Mouse (Mus musculus) layer of hippocampus, adult 18-20 months (tissue): ENCODE data around the gene Ceacam2. TPM values are rescaled to one million over a fixed set of nuclear protein-coding genes. Genes with fewer than 3 reads are reported as not detected.
"Not testable (repeated sequence)": the region's sequence is repeated elsewhere in the genome, so short reads cannot be mapped to it uniquely, and the experiment has no call there.

Experiments
- DNase-seq, 2 experiments: peaks; one replicate each; pipeline ENCODE4 v3.0.0; 2022; ENCODE audit warnings: low spot score in 2 of 2
- long read RNA-seq: library from polyadenylated mRNA; stranded (forward); transcript quantifications from one replicate; pipeline ENCODE4 v2.0.0, GENCODE M21; 2021
- total RNA-seq, 2 experiments: library from RNA; stranded (reverse); gene quantifications; 2 replicates each; pipeline ENCODE4 v1.2.3; 2021

The Ceacam2 gene
- under 1 TPM; 0.72 to 0.99 TPM for total RNA-seq
- long read RNA-seq, partial matches to known transcripts, result 0 of 3 reads
- long read RNA-seq, other reads (novel, unspliced or antisense), result 3 of 3 reads

GRCm38 (mm10) chr7:25539376-25539907 is at the start of gene Ceacam2:
Gene Ceacam2 (minus strand): TSS chr7:25539857.
- peak in 1 of 2 experiments; percentile 6 for DNase-seq

DNA sequence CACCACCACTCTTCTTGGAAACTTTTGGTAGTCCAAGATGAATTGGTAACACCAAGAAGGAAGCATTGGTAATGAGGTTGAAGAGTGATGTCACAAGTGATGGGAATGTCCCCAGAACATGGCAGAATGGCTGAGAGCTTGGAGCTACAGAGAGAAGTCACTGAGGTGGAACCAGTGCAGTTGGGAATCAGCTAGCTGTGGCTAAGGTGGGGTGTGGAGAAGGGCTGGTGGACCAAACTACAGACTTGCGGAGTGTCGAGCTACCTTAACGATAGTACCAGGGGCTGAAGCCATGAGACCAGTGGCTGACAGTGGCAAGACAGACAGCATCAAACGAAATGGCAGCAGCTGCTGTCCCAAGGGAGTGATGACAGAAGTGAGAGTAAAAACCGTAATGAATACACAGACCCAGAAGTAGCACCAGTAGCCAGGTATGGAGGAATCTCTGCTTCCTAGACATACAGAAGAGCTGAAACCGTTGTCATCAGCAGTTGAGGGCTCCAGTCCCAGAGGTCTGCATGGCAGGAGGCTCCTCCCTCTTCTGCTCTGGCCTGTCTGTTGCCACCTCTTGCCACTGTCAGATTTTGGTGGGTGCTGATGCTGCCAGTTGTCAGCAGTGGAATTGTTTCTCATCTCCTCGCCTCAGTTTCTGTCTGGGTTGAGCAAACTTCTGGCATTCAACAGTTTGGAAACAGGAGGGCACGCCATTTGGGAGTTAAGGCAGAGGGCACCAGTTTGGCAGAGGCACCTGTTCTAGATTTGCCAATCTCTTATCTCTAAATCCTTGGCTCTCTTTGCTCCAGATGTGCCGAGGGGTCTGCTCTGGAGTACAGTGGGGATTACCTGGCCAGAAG is 45.9 kb upstream of the Ceacam2 start:
- no peak for DNase-seq

GRCm38 (mm10) chr7:25584651-25585050 is 45.0 kb upstream of the Ceacam2 start:
- DNase-seq, result no peak

DNA sequence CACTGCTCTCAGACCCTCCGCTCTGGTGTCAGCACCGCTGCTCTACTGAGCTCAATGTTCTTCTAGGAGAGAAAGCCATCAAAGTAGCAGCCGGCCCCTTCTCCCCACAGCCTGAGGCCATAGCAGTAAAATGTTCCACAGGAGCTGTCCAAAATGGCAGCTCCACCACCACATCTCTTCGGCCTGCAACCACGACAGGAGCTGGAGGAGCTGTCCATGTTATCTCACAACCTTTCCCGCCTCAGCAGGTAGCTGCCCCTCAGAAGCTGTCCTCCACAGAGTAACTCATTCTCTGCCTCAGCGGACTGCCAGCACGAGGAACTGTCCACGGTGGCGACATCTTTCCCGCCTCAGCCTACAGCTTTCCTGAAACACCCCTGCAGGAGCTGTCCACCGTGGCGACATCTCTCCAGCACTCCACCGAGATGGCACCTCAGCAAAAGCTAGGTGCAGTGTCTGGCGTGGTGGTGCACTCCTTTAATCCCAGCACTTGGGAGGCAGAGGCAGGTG is 42.7 kb upstream of the Ceacam2 start:
- no peak for DNase-seq

GRCm38 (mm10) chr7:25579441-25579840 is 39.8 kb upstream of the Ceacam2 start:
- DNase-seq, result no peak

DNA sequence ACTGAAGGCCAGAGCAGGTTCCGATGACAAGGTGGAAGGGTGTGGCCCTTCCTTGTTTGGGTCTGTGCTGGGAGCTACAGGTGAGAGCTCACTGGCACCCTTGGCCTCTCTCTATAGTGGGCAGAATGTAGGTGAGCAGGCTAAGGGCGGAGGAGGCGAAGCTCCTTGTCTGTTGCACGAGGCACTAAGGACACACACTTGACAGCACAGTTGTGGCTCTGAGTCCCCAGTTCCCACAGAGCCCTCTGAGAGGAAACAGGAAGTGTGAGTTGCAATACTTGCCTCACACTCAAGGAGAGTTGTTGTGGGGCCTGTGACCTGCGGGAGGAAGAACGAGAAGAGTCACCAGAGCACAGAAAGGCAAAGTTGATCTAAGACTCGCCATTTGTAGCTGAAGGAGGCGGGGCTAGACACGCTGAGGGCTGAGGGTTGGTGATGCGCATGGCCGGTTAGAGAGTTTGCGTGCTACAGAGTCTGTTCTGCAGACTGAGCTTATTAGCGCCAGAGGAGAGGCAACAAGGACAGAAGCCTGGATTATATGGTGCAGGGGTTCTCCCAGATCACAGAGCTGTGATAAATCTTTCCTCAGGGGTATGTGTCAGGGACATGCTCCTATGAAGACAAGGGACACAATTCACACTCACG is 37.3 kb upstream of the Ceacam2 start:
- not testable (repeated sequence) for DNase-seq

GRCm38 (mm10) chr7:25576308-25576707 is 36.7 kb upstream of the Ceacam2 start:
- not testable (repeated sequence) for DNase-seq

DNA sequence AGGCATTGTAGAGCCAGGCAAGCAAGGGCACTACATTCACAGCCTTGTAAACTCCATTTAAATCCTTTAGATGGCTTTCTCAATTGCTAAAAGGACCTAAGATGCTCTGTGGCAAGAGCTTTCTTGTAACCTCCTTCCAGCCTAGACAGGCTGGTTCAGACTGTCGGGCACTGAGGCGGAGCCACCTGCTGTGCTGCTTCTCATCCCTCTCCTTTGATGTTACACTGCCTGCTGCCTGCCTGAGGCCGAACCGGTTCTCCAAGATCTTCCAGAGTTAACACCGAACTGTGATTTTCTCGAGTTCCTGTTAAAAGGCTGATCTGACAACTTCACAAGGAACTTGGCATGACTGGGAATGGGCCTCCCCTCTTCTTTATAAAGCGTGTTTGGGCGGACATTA is 36.2 kb upstream of the Ceacam2 start:
- DNase-seq, result no peak

DNA sequence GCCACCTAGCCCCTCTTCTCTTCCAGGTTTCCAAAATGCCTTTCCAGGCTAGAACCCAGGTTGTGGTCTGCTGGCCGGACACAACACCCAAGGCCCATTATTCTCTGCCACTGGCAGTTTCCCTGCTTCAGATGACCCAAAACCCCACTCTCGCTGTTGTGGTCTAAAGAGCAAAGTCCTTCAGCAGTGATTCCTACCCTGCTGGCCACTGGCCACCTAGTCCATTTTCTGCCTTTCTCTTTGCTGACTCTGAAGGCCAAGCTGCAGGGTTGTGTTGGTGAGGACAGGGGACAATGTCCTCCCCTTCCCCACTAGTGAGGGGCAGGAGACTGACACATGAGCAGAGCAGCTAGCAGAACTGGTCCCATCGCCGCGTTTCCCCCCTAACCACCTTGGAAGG is 35.4 kb upstream of the Ceacam2 start:
- no peak for DNase-seq

DNA sequence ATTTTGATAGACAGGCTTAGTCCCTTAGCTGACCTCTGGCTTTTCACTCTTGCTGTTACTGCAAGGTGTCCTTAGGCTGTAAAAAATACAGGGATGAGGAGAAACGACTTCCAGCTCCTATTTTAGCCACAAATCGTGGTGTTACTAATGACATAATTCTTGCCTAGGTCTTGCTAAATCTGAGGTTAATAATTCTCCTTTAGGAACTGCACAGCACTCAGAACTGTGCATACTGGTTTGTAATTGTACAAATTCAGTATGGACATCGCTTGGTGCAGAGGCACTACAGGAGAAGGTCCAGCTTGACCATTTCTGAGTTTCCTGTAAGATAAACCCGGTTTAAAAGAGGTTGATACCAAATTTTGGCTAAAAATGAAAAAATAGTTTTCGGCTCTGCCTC is 34.1 kb upstream of the Ceacam2 start:
- not testable (repeated sequence) for DNase-seq

- no peak for DNase-seq
Observed at GRCm38 (mm10) chr7:25568721-25569120, 29.1 kb upstream of the Ceacam2 start.

DNA sequence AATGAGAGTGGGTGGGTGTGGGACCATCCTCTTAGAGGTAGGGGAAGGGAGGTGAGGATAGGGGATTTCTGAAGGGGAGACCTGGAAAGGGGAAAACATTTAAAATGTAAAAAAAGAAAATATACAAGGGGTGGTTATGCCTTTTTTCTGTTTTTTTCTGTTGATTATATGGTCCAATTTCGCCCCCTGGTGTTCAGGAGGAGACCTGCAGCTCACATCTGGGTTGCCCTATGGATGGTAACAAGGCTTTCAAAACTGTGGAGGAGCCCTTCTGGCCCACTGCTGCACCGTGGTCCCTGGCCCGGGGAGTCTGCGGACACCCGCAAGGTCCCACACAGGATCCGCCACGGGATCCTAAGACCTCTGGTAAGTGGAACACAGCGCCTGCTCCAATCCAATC is 1.8 kb upstream of the Ceacam2 start:
- peak in 1 of 2 experiments; percentile 27 for DNase-seq

DNA sequence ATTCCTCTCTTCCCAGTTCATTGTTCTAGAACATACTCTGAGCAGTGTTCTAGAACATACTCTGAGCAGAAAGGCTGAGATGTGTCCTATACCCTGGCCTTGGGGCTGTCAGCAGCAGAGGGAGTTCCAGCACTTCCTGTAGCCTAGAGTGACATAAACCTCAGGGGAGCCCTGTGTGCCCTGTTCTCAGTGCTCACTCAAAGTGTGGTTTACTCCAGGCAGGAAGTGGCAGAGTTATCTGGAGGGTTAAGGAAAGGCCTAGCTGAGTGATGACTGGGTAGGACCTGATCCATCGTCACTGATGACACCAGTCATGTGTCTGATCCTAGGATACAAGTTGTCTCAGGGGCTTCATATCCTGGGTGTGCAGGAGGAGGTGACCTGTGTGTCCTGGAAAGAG is 297 bp upstream of the Ceacam2 start:
- DNase-seq, result not testable (repeated sequence)

DNA sequence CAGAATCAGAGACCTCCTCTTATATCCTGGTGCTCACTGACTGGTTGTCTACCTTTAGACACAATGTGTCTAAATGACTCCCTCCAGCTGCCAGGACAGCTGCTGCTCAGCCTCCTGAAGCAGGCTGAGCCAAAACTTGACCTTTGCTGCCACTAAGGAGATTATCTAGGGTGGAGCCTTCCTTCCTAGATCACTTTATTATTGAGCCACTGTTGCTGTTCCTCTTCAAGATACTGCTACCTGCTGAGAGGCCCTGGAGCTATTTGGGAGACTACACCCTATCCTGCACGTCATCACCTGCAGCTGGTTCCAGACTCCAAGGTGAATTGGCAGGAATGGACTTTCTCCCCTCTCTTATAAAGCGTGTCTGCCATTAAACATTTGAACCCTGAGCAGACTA is 8.8 kb downstream of the Ceacam2 start:
- DNase-seq, result no peak

- DNase-seq, result not testable (repeated sequence)
Observed at GRCm38 (mm10) chr7:25516070-25516777, 23.4 kb downstream of the Ceacam2 start.

GRCm38 (mm10) chr7:25515667-25516066 is 24.0 kb downstream of the Ceacam2 start:
- peak in 1 of 2 experiments; percentile 25 for DNase-seq

DNA sequence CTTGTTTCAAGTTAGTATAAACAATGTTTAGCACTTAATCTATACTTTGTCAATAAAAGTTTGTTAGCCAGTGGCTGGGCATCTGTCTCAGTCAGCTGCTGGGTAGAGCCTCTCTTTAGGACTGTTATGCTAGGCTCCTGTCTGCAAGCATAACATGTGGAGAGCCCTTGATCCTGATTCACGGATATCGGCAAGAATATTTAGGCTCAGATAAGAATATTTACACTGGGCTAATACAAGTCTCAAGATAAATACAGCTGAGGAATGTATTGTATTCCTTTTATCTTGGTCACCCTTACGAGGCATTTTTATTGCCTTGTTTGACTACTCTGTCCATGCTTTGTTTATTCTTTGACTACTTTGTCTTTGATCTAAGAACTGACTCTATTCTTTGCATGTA is 29.7 kb downstream of the Ceacam2 start:
- no peak for DNase-seq

GRCm38 (mm10) chr7:25494649-25495048 is 45.0 kb downstream of the Ceacam2 start:
- no peak for DNase-seq

GRCm38 (mm10) chr7:25490698-25491097 is 49.0 kb downstream of the Ceacam2 start:
- not testable (repeated sequence) for DNase-seq

DNA sequence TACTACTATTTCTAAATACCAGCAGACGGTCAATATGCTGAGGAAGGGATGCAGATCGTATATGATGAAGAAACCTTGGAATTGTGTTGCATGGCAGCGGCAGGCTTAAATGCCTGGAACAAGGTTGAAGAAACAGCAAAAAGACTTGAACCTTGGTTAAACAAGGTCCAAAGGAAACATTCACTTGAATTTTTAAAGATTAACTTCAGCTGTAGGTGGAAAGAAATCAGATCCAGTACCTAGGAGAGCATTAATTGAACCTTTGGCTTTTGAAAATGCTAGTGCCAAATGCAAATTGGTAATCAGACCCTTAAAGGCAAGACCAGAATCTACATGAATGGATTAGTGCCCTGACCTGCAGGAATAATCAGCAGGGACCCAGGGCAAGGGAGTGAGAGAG is 50.3 kb downstream of the Ceacam2 start:
- not testable (repeated sequence) for DNase-seq

DNA sequence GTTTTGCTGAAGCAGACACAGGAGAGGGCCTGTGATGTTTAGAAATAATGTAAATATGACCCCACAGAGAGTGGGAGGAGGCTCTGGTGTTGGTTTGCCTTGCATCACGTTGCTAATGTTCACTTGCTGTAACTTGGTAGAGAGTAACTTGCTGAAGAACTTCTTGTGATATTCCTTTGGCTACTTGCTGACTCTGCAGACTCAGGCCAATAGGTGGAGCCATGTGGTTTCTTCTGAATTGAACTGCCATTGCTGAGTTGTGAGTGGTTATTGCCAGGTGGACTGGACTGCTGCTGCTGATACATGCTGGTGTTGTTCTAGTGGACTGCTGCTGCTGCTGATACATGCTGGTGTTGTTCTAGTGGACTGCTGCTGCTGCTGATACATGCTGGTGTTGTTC is 53.5 kb downstream of the Ceacam2 start:
- peak in 1 of 2 experiments; percentile 48 for DNase-seq
